Mouse (Mus musculus): ENCODE data around the gene Banp. TPM values are rescaled to one million over a fixed set of nuclear protein-coding genes. Genes with fewer than 3 reads are reported as not detected.

The Banp gene
- total and polyA plus RNA-seq, 2 experiments from 2014 or later, result 10.6 to 27.9 TPM

DNA sequence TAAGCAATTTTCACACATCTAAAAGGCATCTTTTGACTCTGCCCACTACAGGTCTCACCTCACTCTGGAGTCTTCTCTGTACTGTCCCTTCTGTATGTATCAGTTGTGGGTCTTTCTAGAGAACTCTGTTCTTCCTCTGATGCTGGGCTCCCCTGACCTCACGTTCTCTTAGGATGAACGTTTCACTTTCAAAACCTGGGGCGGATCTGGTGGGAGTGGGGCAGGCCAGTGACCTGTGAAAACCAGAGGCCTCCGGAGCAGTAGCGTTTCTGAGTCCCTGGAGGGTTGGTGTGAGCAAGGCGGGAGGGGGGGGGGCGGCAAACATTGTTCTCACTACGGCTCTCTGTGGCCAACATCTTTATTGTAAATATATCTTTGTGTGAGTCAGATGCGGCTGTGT lies 109.0 kb downstream of the Banp start:
- TF ChIP-seq EP300 (IDR thresholded peaks at IDR 0.05; ENCODE audit: low read depth) (no peak), CTCF (IDR thresholded peaks at IDR 0.05; ENCODE audit: low read depth) (no peak)
- H3K4me1 ChIP-seq (ENCODE audit: control insufficient read depth, insufficient read depth), result 0 out of 2 replicates have a peak, but pooled peaks cover 9% of the 10 kb centered on the region
- H3K4me3 ChIP-seq (ENCODE audit: low read depth, low read length), result no peak overlapping the region

DNA sequence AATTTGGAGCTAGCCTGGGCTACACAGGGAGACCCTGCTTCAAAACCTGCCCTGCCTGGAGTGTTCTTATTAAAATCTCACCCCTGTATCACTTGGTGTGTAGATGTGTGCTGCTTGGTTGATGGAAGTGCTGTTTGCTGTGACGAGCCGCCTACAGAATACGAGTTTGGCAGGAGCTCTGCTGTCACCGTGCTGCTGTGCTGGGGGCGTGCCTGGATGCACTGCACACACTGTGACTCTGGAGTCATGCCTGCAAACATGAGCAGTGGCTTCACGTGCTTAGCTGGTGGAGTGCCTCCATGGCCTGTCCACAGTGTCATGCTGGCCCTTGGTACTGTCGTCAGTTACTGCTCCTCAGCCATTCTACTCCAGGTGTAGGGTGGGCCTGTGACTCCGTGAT lies 109.4 kb downstream of the Banp start:
- peak; percentile 55; the same call in 1 of the 2 replicates for ATAC-seq (ENCODE audit: insufficient read depth, low read depth)

More for the DNA sequence above, 109.0 kb downstream of the Banp start:
- WGBS, result 55% methylated on average over 9 of the region's 9 CpGs
- ATAC-seq (ENCODE audit: insufficient read depth, low read depth), result no peak
- Histone ChIP-seq H3K36me3 (replicated peaks; ENCODE audit: control insufficient read depth, insufficient read depth, low read length) (no peaks in the 10 kb centered on the region), H3K9me3 (replicated peaks; ENCODE audit: control insufficient read depth, low read length) (no peaks in the 10 kb centered on the region), H3K27ac (ENCODE audit: low read depth) (no peak overlapping the region), H3K27me3 (ENCODE audit: control insufficient read depth, insufficient read depth, low read length) (no peaks in the 10 kb centered on the region), H3K4me2 (ENCODE audit: low read depth, low read length) (no peak overlapping the region), H3K9ac (replicated peaks; ENCODE audit: low read depth, low read length) (no peak overlapping the region)
- no peak for DNase-seq (ENCODE audit: low spot score)

DNA sequence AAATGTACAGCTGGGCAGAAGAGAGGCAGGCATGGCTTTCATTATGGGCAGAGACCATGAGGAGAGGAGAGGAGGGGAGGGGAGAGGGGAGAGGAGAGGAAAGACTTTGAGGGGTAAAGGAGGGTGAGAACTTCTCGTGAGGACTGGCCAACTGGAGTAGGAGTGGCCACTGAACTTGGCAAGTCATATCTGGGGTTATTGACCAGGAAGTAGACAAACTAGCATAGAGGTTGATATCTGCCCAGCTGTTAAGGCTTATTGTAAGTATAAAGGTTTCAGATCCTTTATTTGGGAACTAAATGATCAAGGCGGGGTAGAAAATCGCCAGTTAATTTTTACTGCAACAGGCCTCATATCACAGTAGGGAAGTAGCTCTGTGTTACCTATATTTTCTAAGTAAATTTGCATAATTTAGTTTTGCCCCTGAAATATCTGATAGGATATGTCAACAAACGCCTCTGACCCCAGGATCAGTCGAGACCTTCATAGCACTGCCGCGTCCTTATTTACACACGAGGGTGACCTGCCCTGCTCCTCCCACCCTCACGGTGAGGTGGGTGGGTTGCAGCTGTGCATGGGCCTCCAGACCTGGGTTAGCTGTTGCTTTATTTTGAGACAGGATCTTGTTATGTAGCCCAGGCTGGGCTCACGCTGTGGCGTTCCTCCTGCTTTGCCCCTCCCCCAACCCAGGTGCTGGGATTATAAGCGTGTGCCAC lies 113.1 kb downstream of the Banp start:
- ATAC-seq (ENCODE audit: insufficient read depth, low read depth) (no peak), DNase-seq (ENCODE audit: low spot score) (no peak)
- H3K4me2 ChIP-seq (ENCODE audit: low read depth, low read length), result no peak overlapping the region
- H3K36me3 ChIP-seq (replicated peaks; ENCODE audit: control insufficient read depth, insufficient read depth, low read length), result no peaks in the 10 kb centered on the region
- H3K27me3 ChIP-seq (ENCODE audit: control insufficient read depth, insufficient read depth, low read length), result 0 out of 2 replicates have a peak, but pooled peaks cover under 1% of the 10 kb centered on the region
- no peak overlapping the region for H3K4me3 ChIP-seq (ENCODE audit: low read depth, low read length)
- H3K4me1 ChIP-seq (ENCODE audit: control insufficient read depth, insufficient read depth), result no peaks in the 10 kb centered on the region
- no peak overlapping the region for H3K27ac ChIP-seq (ENCODE audit: low read depth)
- 72% methylated on average over 12 of the region's 12 CpGs for WGBS
- H3K9ac ChIP-seq (replicated peaks; ENCODE audit: low read depth, low read length), result no peak overlapping the region
- H3K9me3 ChIP-seq (replicated peaks; ENCODE audit: control insufficient read depth, low read length), result no peaks in the 10 kb centered on the region
- TF ChIP-seq CTCF (IDR thresholded peaks at IDR 0.05; ENCODE audit: low read depth), result no peak
- TF ChIP-seq EP300 (IDR thresholded peaks at IDR 0.05; ENCODE audit: low read depth), result no peak

More for the DNA sequence above, 109.4 kb downstream of the Banp start:
- H3K9ac ChIP-seq (replicated peaks; ENCODE audit: low read depth, low read length), result no peak overlapping the region
- H3K4me2 ChIP-seq (ENCODE audit: low read depth, low read length), result no peak overlapping the region
- TF ChIP-seq CTCF (IDR thresholded peaks at IDR 0.05; ENCODE audit: low read depth) (no peak), EP300 (IDR thresholded peaks at IDR 0.05; ENCODE audit: low read depth) (no peak)
- no peaks in the 10 kb centered on the region for H3K36me3 ChIP-seq (replicated peaks; ENCODE audit: control insufficient read depth, insufficient read depth, low read length)
- WGBS, result 53% methylated on average over 8 of the region's 8 CpGs
- no peak for DNase-seq (ENCODE audit: low spot score)
- H3K27me3 ChIP-seq (ENCODE audit: control insufficient read depth, insufficient read depth, low read length), result no peaks in the 10 kb centered on the region
- H3K27ac ChIP-seq (ENCODE audit: low read depth), result no peak overlapping the region
- 0 out of 2 replicates have a peak, but pooled peaks cover 9% of the 10 kb centered on the region for H3K4me1 ChIP-seq (ENCODE audit: control insufficient read depth, insufficient read depth)
- H3K9me3 ChIP-seq (replicated peaks; ENCODE audit: control insufficient read depth, low read length), result no peaks in the 10 kb centered on the region
- H3K4me3 ChIP-seq (ENCODE audit: low read depth, low read length), result no peak overlapping the region

DNA sequence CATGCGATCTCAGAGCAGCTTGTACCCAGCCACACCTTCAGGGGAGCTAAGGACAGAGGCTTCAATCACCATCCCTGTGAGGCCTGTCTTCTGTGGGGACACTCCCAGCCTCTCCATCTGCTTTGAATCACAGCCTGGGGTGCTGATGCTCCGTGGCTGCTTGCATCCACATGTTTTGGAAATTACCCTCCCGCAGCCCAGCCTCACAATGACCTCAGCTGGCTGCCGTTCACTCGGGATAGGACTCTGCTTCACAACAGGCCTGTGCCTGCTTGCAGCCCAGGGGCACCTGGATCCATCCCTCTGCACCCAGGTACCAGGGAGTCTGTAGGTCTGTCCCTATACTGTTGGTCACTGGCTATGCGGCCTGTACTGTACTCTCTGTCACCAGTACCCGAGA lies 114.8 kb downstream of the Banp start:
- 67% methylated on average over 7 of the region's 7 CpGs for WGBS
- Histone ChIP-seq H3K27ac (ENCODE audit: low read depth) (no peak overlapping the region), H3K4me3 (ENCODE audit: low read depth, low read length) (no peak overlapping the region), H3K36me3 (replicated peaks; ENCODE audit: control insufficient read depth, insufficient read depth, low read length) (no peaks in the 10 kb centered on the region), H3K27me3 (ENCODE audit: control insufficient read depth, insufficient read depth, low read length) (0 out of 2 replicates have a peak, but pooled peaks cover 5% of the 10 kb centered on the region), H3K4me1 (ENCODE audit: control insufficient read depth, insufficient read depth) (no peaks in the 10 kb centered on the region), H3K9me3 (replicated peaks; ENCODE audit: control insufficient read depth, low read length) (no peaks in the 10 kb centered on the region), H3K9ac (replicated peaks; ENCODE audit: low read depth, low read length) (no peak overlapping the region), H3K4me2 (ENCODE audit: low read depth, low read length) (no peak overlapping the region)
- no peak for DNase-seq (ENCODE audit: low spot score)
- no peak for ATAC-seq (ENCODE audit: insufficient read depth, low read depth)
- no peak for TF ChIP-seq CTCF (IDR thresholded peaks at IDR 0.05; ENCODE audit: low read depth)

DNA sequence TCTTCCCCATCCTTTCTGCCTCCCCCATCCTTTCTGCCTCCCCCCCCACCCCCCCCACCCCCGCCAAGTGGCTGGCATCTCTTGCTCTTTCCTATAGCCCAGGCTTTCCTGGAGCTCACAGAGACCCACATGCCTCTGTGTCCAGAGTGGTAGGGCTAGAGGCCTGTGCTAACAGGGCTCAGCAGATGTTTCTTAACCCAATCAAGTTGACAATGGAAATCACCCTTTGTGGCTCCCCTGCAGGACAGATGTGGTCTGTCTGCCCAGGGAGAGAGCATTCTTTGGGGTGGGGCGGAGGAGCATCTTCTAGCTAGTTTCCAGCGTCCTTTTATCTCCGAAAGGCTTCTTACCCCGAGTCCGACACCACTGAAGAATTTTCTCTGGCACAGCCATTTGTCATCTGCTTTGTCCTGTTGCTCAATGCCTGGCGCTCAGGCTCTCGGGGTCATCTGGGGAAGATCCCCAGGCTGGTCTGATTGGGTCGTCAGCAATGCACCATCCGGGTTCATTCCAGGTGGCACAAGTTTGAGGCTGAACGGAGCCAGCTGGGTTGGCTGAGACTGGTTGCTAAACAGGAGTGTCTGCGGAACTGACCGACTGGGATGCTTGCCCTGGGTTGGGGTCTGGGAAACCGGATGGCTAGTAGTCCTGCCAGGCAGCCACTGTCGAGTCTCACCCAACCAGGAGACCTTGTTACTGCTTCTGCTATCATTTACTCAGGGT lies 118.4 kb downstream of the Banp start:
- no peak overlapping the region for H3K4me2 ChIP-seq (ENCODE audit: low read depth, low read length)
- no peak for ATAC-seq (ENCODE audit: insufficient read depth, low read depth)
- H3K4me1 ChIP-seq (ENCODE audit: control insufficient read depth, insufficient read depth), result no peaks in the 10 kb centered on the region
- WGBS, result 58% methylated on average over 15 of the region's 15 CpGs
- no peaks in the 10 kb centered on the region for H3K9me3 ChIP-seq (replicated peaks; ENCODE audit: control insufficient read depth, low read length)
- no peak for DNase-seq (ENCODE audit: low spot score)
- H3K27me3 ChIP-seq (ENCODE audit: control insufficient read depth, insufficient read depth, low read length), result 0 out of 2 replicates have a peak, but pooled peaks cover 5% of the 10 kb centered on the region
- no peaks in the 10 kb centered on the region for H3K36me3 ChIP-seq (replicated peaks; ENCODE audit: control insufficient read depth, insufficient read depth, low read length)
- no peak overlapping the region for H3K27ac ChIP-seq (ENCODE audit: low read depth)
- H3K4me3 ChIP-seq (ENCODE audit: low read depth, low read length), result no peak overlapping the region
- no peak overlapping the region for H3K9ac ChIP-seq (replicated peaks; ENCODE audit: low read depth, low read length)
- TF ChIP-seq CTCF (IDR thresholded peaks at IDR 0.05; ENCODE audit: low read depth) (no peak), EP300 (IDR thresholded peaks at IDR 0.05; ENCODE audit: low read depth) (no peak)

Measured in heart, postnatal 0 days (tissue).